Mouse (Mus musculus) E14TG2a.4 (cell line): ENCODE data around the gene Slc2a10.

Experiments
- CTCF ChIP-seq: conservative IDR thresholded peaks from 2 replicates; pipeline ENCODE4 v1.5.1; 2014; ENCODE audit warnings: low read length
- POU5F1 ChIP-seq: IDR thresholded peaks from 2 replicates; pipeline ENCODE4 v1.6.1; 2014; ENCODE audit warnings: low read length, borderline replicate concordance

DNA sequence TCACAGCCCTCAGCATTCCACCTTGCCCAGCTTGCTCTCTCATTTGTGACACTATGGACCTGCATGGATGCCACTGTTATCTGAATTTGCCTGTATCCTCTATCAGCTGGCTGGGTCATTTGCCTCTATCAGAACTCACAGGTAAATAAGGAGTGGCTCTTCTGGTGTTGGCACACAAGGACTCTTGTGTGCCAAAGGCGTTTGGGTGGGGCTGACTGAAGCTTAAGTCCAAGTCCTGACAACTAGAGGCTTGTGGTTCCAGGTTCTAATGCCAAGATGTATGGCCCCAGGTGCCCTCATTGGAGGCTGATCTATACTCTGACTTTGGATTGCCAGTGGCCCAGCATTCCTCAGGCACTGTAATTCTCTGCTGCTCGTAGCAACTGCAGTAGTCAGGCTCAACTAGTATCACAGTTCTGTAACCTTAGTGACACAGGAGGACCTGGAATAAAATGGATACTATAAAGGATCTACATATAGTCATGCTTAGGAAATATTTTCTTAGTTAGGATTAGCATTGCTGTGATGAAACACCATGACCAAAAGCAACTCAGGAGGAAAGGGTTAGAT, 5.8 kb upstream of the Slc2a10 start:
- TF ChIP-seq CTCF (no peak), POU5F1 (no peak)
